Mouse (Mus musculus) stomach, postnatal 0 days (tissue): Measurements from ENCODE around the gene Lpp. TPM values are rescaled to one million over a fixed set of nuclear protein-coding genes. Genes with fewer than 3 reads are reported as not detected.

Experiments used
- ATAC-seq: fragments of 200-750 bp; cut with Nextera tagmentation; 2 replicates; pipeline ENCODE4 v1.8.0; 2017; ENCODE audit not compliant: low FRiP score, low TSS enrichment
- DNase-seq: peaks from one replicate; pipeline ENCODE4 v3.0.0-alpha.2; 2016; ENCODE audit warnings: low spot score
- H3K27ac ChIP-seq: fragments of 300-500 bp; sonication (generic); replicated peaks from 2 replicates; pipeline ENCODE4 v1.5.1; 2014; ENCODE audit warnings: mild to moderate bottlenecking, control low read depth
- H3K27me3 ChIP-seq: fragments of 300-500 bp; sonication (generic); 2 replicates; pipeline ENCODE4 v1.6.1; 2014; ENCODE audit warnings: low read length; ENCODE audit not compliant: control insufficient read depth, insufficient read depth
- H3K36me3 ChIP-seq: fragments of 300-500 bp; sonication (generic); 2 replicates; pipeline ENCODE4 v1.6.1; 2014; ENCODE audit warnings: low read length, mixed read lengths; ENCODE audit not compliant: control insufficient read depth, insufficient read depth
- H3K4me1 ChIP-seq: fragments of 300-500 bp; sonication (generic); replicated peaks from 2 replicates; pipeline ENCODE4 v1.6.1; 2014; ENCODE audit warnings: antibody characterized with exemption; ENCODE audit not compliant: control insufficient read depth, insufficient read depth
- H3K4me2 ChIP-seq: fragments of 300-500 bp; sonication (generic); replicated peaks from 2 replicates; pipeline ENCODE4 v1.6.1; 2014; ENCODE audit warnings: low read depth, mild to moderate bottlenecking, control low read depth, moderate library complexity
- H3K4me3 ChIP-seq: fragments of 300-500 bp; sonication (generic); 2 replicates; pipeline ENCODE4 v1.5.1; 2014; ENCODE audit warnings: low read depth, low read length, control low read depth
- H3K9ac ChIP-seq: fragments of 300-500 bp; sonication (generic); 2 replicates; pipeline ENCODE4 v1.6.1; 2014; ENCODE audit warnings: mild to moderate bottlenecking, low read length, control low read depth, mixed read lengths
- H3K9me3 ChIP-seq: fragments of 300-500 bp; sonication (generic); 2 replicates; pipeline ENCODE4 v1.6.1; 2016; ENCODE audit warnings: low read length; ENCODE audit not compliant: control insufficient read depth
- CTCF ChIP-seq: IDR thresholded peaks from 2 replicates; pipeline ENCODE4 v1.5.1; 2016; ENCODE audit warnings: antibody characterized with exemption, low read depth, mild to moderate bottlenecking, moderate library complexity
- EP300 ChIP-seq: optimal IDR thresholded peaks from 2 replicates; pipeline ENCODE3; 2016; ENCODE audit warnings: antibody characterized with exemption
- WGBS: fragments of 180-500 bp; shearing (Covaris S2); extraction: QIAGEN DNeasy Blood & Tissue Kit; methylation state at CpG from one replicate; pipeline ENCODE4 v1.1.7; 2014; 5-methylcytosine and 5-hydroxymethylcytosine counted together
- polyA plus RNA-seq: library from polyadenylated mRNA; unstranded; fragments of >200 nt; fragmentation: Nextera tagmentation; extraction: Ambion mirVana; gene quantifications from 2 replicates; pipeline ENCODE4 v1.2.1, GENCODE M21; 2015

The Lpp gene
- polyA plus RNA-seq, 1 experiment from 2014 or later, result 51.3 TPM

- ATAC-seq, result peak; percentile 26; the same call in 1 of the 2 replicates
These were observed 548.2 kb downstream of the Lpp start for GRCm38 (mm10) chr16:24941306-24942160.

DNA sequence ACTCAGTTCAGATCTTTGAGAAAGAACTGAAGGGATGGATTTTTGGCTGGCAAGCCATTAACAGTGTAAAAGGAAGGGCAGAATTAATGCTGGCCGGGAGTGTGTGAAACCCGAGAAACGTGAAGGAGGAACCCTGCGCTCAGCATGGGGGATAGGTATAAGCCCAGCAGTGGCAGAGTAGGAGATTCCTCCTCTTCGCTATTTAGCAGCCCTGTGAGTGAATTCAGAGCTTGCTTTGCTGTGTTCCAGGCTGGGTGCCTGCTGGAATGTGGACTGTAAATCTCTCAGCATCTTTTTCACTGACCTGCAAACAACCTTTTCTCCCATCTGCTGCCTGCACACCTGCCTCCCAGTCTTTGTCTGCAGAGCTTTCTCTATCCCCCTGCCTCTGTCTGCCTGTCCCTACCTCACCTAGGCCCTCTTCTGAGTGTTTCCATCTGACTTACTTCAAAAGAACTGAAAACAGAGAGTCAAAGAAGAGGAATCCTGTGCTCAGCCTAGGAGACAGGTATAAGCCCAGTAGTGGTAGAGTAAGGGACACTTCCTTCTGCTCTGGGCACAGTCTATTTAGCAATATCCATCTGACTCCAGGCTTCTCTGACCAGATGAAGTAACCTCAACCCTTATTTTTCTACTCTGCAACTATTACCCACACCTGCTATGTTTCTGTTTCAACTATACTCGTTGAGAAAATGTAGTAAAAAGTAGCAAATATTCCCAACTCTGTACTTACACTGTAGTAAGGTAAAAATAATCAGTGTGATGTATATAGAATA lies 550.4 kb downstream of the Lpp start:
- Histone ChIP-seq H3K27me3 (no peaks in the 10 kb centered on the region), H3K4me1 (no peaks in the 10 kb centered on the region), H3K4me3 (no peak overlapping the region), H3K36me3 (no peaks in the 10 kb centered on the region; the same call in 1 of the 2 replicates), H3K4me2 (no peak overlapping the region), H3K27ac (no peak overlapping the region), H3K9me3 (no peaks in the 10 kb centered on the region), H3K9ac (no peak overlapping the region)
- DNase-seq (no peak), ATAC-seq (no peak)
- TF ChIP-seq EP300 (no peak), CTCF (no peak)
- WGBS, result 43% methylated on average over 6 of the region's 6 CpGs

More at GRCm38 (mm10) chr16:24941306-24942160, 548.2 kb downstream of the Lpp start:
- Histone ChIP-seq H3K27me3 (no peaks in the 10 kb centered on the region), H3K4me1 (no peaks in the 10 kb centered on the region), H3K9ac (no peak overlapping the region), H3K4me3 (no peak overlapping the region), H3K36me3 (no peaks in the 10 kb centered on the region; the same call in 1 of the 2 replicates), H3K27ac (no peak overlapping the region), H3K9me3 (no peaks in the 10 kb centered on the region), H3K4me2 (no peak overlapping the region)
- DNase-seq, result no peak
- TF ChIP-seq CTCF, result no peak
- no peak for TF ChIP-seq EP300
- 61% methylated on average over 9 of the region's 9 CpGs for WGBS

- no peak overlapping the region for H3K9ac ChIP-seq
- no peaks in the 10 kb centered on the region for H3K9me3 ChIP-seq
- TF ChIP-seq CTCF, result no peak
- TF ChIP-seq EP300, result no peak
- DNase-seq (no peak), ATAC-seq (no peak)
- no peak overlapping the region for H3K4me2 ChIP-seq
- H3K27ac ChIP-seq, result no peak overlapping the region
- no peaks in the 10 kb centered on the region for H3K4me1 ChIP-seq
- H3K27me3 ChIP-seq, result no peaks in the 10 kb centered on the region
- H3K4me3 ChIP-seq, result no peak overlapping the region
- 69% methylated on average over 1 of the region's 1 CpGs for WGBS
- no peaks in the 10 kb centered on the region; the same call in 1 of the 2 replicates for H3K36me3 ChIP-seq
These were observed 553.0 kb downstream of the Lpp start for GRCm38 (mm10) chr16:24946356-24946755.

GRCm38 (mm10) chr16:24947485-24947884 lies 554.2 kb downstream of the Lpp start:
- Histone ChIP-seq H3K4me2 (no peak overlapping the region), H3K36me3 (no peaks in the 10 kb centered on the region; the same call in 1 of the 2 replicates), H3K9me3 (no peaks in the 10 kb centered on the region), H3K27me3 (no peaks in the 10 kb centered on the region), H3K9ac (no peak overlapping the region), H3K27ac (peak overlapping the region; percentile 63; the same call in 1 of the 2 replicates), H3K4me3 (no peak overlapping the region), H3K4me1 (no peaks in the 10 kb centered on the region)
- DNase-seq, result no peak
- TF ChIP-seq CTCF, result no peak
- no peak for TF ChIP-seq EP300
- 73% methylated on average over 1 of the region's 1 CpGs for WGBS
- ATAC-seq, result no peak

DNA sequence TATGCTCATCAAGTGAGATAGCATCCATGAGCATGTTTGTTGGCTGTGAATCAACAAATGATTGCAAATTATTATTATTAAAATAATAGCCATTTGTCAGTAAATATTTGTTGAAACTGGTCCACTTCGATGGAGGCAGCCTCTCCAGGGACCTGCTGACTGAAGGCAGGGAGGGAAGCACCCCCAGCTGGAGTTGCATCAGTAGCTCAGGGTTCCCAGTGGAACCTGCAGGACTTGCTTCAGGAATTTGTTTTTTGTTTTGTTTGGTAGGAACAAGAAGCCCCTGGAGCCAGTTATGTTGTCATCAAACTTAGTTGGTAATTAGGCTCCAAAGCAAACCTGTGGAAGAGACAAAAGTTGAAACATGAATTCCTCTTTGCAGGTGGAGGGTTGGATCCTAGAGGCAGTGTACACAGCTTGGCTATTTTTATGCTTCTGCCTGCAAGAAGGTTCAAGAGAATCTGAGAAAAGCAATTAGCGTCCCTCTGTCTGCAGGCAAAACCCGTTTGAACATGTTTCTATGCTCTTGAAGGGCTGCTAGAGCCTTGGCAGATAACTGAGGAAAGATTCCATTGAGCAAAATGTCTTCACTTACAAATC lies 554.9 kb downstream of the Lpp start:
- Histone ChIP-seq H3K4me2 (no peak overlapping the region), H3K27me3 (no peaks in the 10 kb centered on the region), H3K4me1 (no peaks in the 10 kb centered on the region), H3K4me3 (no peak overlapping the region), H3K9ac (no peak overlapping the region), H3K36me3 (no peaks in the 10 kb centered on the region; the same call in 1 of the 2 replicates), H3K27ac (peak overlapping the region; percentile 63; the same call in 1 of the 2 replicates), H3K9me3 (no peaks in the 10 kb centered on the region)
- ATAC-seq (no peak), DNase-seq (no peak)
- TF ChIP-seq EP300 (peak; percentile 34), CTCF (no peak)
- whole genome bisulfite sequencing, result 60% methylated on average over 3 of the region's 3 CpGs
